Mouse (Mus musculus) urinary bladder, postnatal 10 days (tissue): ENCODE data around the gene Gm20388.

Experiments
- DNase-seq: peaks from one replicate; pipeline ENCODE4 v3.0.0; 2022; ENCODE audit warnings: low spot score

The Gm20388 gene

DNA sequence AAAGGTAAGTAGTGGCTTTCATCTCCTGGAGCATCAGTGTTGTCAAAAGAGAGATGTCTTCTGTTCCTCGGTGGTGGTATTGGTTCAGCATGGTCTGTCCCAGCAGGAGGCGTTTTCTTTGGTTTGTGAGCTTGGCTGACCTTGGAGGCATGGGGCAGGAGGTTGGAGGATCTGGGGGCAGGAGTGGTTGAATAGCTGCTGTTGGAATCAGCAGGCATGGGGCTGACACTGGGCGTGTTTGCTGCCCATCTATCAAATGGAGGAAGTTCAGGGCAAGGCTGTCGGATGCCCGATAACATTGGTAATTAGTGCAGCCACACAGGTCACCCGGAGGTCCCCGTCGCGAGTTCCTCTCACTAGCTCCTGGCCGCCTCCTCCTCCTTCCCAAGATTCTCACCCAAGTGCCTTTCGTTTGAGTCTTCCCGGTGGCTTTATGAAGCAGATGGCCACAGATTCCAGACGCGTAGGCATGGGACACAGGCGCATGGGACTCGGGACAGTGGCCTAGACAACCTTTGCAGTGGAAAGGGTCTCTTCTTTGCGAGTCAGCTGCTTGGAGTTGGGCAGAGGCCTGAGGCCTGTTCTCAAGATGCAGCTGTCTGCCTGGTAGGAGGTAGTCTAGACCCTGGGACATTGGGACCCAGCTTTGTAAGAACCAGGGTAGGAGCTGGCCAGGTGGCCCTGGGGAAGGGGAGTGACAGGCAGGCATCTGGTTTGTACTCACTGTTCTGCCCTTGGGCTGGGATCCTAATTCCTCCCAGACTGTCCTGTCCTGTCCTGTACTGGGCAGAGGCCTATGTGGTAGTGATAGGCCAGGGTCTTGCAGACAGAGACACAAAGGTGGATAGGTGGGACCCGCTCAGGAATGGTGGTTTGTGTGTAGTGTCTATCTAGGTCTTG, 320.3 kb downstream of the Gm20388 start:
- no peak for DNase-seq

DNA sequence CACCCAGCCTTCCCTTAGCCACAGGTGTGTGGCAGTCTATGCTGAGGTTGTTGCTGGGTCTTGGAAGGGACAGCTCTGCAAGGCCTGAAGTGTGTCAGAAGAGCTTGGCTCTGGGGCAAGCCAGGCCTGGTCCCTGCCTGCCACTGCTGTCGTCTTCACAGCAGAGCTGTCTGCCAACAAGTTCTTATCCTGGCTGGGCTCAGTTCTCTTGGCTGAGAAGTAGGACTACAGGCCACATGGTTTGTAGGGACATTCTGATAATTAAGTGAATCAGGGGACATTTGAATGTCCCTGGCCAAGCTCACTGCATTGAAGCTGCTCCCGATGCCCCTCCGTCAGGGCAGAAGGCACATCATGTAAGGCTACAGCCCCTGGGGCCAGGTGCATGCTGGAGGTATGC, 321.2 kb downstream of the Gm20388 start:
- no peak for DNase-seq

DNA sequence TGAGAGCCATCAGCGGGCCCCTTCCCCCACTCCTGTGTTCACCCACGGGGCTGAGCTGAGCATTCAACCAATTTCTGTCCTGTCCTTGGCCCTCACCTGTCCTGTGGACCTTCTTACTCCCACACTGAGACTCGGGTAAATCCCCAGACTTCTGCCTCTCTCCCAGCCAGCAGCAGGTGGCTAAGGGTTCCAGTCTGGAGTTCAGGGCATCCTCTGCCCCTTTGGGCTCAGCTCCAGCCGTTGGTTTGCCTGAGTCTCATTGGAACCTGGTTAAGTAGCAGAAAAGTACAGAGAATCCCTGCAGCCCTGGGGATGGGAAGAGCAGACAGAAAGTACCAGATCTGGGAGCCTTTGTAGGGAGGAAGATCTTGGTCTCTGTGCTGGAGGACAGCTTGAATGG, 321.8 kb downstream of the Gm20388 start:
- DNase-seq, result no peak

DNA sequence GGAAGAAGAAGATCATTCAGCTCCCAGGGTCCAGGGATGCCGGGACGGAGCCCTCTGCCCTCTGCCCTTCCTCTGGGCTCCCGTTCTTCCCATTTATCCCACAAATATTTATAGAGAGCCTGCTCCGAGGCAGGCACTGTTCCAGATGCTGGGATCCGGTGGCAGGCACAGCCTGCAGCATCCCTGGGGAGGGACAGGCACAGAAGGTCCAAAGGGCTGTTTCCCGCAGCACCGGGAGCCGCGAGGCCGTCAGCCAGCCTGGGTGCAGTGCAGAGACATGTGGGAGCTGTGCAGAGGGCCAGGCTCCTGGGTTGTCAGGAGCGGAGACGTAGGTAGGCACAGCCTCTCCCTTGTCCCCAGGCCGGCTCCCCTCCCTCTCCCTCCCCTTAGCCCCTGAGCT, 322.3 kb downstream of the Gm20388 start:
- DNase-seq, result no peak

DNA sequence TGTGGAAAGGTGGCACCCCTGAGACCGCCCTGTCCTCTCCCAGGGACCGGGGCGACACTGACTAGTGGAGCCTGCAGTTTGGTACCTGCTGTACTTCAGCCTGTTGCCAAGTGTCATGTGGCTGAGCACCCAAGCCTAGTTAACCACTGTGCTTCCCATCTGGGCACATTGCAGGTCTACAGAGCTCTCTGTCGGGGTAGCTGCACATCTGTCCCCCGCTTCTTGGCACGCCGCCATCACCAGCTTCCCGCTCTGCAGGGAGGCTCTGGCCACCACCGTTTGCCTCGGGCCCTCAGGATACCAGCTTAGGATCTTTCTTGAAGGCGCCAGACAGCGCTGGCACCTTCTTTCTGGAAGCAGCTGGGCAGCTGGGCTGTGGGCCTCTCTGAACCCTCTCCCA, 323.8 kb downstream of the Gm20388 start:
- DNase-seq, result no peak

DNA sequence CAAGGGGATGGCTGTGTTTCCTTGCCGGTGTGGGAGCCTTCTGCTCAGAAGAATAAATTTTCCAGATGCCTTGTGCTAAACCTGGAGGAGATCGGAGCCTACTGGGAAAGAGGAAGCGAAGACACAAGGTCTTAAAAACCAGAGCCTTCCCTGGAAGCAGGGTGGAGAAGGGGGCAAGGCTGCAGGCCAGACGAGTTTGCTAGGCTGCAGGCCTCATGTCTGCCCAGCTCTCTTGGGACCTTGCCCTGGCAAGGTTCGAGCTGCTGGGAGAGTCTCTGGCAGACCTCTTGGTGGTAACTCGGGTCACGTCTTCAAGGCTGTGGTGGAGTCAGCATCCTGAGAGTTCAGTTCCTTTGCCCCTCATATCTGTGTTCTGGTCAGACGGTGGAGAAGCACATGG, 324.2 kb downstream of the Gm20388 start:
- DNase-seq, result no peak

DNA sequence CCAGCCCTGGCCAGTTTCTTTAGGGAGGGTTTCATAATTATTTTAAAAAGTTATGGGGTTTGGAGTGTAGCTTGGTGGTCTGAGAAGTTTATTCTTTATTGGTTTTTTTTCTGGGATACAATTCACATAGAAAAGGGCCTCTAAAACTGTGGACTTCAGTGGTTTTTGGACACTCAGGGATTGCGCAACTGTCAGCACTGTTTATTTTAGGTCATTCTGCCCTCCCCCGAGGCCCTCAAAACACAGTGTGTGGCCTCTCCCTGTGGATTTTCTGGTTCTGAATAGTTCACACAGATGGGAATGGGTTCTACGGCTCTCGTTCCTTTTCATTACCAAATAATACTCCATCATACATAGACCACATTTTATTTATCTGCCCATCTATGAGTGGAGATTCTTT, 332.6 kb downstream of the Gm20388 start:
- no peak for DNase-seq

DNA sequence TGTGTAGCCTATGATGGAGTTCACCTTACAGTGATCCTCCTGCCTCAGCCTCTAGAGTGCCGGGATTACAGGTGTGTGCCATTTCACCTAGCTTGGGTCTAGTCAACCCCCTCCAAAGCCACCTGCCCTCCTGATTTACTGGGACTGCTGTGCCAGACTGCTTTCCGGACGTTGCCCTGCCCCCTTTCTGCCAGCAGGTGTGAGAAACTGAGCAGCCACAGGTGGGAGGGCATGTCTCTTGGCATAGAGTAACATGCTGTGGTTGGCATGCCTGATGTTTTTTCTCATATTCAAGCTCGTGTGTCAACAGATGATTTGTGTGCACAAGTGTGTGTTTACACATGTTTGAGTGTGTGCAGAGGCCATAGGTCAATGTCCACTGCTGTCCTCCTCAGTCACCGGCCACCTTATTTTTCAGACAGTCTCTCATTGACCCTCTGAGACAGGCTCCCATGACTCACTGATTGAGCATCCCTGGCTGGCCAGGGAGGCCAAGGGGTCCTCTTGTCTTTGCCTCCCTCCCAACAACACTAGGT, 333.3 kb downstream of the Gm20388 start:
- DNase-seq, result no peak

DNA sequence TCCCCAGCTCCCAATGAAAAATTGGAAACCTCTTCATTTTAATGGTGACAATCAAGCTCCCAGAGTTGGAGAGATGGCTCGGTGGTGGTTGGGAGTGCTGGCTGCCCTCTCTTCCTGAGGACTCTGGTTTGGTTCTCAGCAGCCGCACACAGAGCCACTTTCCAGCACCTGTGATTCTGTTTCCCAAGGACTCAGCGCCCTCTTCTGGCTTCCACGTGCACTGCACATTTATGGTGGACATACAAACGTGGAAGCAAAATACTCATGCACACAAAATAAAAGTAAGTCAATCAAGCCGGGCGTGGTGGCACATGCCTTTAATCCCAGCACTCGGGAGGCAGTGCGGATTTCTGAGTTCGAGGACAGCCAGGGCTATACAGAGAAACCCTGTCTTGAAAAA, 333.9 kb downstream of the Gm20388 start:
- no peak for DNase-seq

DNA sequence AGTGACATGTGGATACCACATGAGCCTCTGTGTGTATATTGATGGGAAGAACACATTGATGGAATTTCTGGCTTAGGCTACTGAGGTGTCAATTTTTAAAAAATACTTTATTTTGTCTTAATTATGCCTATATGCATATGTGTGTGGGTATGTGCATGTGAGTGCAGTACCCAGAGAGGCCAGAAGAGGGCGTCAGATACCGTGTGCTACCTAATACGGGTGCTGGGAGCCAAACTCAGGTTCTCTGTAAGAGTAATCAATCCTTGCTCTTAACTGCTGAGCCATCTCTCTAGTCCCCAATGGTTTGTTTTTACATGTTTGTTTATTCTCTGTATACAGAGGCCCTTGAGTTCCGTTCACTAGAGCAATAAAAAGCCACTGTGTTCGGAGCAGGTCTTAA, 337.0 kb downstream of the Gm20388 start:
- DNase-seq, result no peak

DNA sequence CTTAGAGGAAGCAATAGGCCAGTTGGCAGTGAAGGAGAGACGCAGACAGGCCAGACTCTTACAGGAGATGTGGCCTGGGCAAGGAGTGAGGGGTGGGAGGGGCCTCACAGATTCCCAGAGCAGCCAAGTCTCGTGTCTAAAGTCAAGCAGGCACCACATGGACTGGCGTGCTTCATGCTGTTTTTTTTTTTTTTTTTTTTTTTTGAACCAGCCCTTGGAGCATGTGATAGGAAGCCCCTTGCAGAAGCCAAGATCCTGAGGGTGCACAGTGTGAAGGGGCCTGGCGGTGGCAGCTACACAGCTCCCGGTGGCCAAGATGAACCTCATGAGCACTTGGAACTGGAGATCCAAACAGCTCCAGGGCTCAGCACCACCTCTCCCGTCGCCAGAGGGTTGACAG, 337.4 kb downstream of the Gm20388 start:
- DNase-seq, result no peak

DNA sequence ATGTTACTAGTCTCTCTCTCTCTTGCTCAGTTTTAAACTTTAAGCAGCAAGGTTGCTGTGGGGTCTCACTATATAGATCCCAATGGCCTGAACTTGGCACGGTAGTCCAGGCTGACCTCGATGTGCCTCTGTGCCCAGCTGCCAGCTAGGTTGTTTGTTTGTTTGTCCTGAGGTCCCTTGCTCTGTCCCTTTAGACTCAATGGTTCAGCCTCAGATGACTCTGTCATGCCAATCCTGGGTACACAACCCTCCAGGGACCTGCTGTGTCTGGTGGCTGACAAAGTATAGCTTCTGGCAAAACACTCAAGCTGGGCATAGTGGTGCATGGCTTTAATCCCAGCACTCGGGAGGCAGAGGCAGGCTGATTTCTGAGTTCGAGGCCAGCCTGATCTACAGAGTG, 337.8 kb downstream of the Gm20388 start:
- DNase-seq, result no peak

DNA sequence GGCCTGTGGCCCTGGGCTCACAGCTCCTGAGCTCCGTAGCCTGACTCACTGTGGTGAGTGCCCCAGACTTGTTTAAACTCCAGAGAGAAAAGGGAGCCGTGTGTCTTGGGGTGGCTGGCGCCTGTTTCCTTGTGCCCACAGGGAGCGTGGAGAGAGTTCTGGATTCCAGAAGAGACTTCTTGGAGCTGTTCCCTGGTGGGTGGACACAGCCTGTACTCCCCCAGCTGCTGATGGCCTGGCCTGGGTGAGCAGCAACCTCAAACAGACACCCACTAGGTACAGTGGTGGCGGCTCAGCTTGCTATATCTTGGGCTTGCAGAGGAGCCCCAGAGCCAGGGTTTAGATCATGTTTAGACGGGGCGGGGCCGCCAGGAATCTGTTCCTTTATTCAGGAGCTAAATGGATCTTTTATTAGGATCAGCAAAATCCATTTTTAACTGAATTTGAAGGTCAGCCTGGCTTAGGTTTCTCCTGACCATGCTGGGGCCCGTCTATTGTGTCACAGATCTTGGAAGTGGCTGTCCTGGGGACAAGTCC, 339.2 kb downstream of the Gm20388 start:
- DNase-seq, result no peak

DNA sequence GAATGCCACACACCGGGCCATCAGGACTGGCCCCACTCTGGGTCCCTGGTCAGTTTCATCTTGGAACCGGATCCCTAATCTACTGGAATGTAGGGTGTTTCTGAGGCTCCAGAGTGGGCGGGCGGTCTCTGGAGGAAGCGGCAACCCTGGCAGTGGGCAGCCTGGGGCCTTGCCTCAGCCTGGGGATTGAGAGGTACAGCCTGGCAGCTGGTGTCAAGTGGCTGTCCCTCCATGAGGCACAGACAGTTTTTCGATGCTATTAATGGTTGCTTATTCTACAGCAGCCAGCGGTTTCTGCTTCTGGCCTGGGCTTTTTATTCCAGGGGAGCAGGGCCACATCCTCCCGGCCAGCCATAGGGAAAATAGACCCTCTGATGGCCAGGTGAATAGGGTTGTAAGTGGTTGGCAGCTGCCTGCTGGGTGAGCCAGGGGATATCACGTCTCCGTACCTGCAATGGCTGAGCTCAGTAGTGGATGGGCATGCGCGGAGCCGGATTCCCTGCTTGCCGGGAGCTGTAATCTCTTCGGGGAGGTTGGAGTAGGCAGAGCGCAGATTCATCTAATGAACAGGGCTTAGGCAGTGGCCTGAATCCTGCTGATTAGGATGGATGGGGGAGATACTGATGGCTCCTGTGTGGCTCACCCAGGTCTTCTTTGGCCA, 340.2 kb downstream of the Gm20388 start:
- no peak for DNase-seq

DNA sequence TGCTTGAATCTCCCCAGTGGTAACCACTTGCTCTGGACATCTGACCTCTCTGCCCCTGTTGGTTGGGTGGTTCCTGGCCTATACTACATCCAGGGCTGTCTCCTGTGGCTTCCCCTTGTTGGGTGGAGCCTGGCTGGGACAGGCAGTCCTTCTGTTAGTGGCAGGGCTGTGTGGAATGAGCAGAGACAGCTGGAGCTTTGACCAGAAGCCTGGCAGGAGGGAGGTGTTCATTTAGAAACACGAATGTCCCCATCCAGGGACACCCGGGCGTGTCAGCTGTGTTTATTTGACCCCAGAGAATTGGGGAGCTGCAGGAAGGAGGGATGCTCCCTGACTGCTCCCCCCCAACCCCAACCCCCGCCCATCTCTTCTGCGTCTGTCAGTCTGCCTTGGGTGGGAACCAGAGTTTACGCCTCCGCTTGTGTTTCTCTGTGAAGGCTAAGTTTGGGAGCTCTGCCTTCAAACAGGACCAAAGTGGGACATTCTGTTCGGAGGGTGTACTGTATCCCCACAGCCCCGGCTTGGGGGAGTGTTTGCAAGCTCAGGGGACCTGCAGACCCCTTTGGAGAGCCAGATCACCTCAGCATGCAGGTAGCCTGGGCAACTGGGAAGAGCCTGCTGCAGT, 340.9 kb downstream of the Gm20388 start:
- DNase-seq, result no peak

DNA sequence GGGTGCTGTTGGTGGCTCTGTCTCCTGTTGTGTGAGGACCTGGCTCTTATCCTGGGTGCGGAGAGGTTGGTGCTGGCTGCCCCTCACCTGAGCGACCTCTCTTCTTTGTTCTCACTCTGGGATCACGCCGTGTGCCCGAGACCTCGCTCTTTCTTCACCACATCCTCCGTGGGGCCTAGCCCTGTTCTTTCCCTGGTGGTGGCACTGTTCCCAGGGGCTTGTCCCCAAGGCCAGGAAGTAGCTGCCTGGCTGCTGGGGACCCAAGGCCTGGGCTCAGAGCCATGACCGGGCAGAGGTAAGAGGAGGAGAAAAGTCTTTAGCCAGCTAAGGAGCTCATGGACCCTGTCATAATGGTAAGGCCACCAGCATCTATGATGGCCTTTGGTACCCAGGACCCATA, 343.0 kb downstream of the Gm20388 start:
- DNase-seq, result no peak

DNA sequence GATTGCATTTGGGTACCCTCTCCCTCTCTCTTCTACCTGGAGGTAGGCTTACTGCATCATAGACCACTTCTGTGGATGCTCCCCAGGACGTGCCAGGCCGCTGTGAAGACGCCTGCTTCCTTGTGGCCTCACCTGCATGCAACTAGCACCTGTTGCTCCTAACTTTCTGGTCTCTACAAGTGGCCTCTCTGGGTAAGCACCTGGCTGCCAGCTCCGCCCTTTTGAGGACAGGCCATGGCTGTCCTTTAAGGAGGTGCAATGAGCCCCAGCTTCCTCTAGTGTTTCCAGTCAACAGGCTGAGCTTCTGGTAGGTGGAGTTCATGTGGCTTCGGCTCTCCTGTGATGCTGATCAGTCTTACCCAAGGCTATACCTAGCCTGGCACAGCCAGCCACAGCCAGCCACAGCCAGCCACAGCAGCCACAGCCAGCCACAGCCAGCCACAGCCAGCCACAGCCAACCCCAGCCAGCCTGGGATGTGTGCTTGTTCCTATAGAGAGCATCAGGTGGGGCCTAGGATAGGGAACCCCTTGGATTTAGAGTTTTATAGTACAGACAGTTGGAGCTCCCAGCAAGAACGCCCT, 344.9 kb downstream of the Gm20388 start:
- DNase-seq, result no peak

DNA sequence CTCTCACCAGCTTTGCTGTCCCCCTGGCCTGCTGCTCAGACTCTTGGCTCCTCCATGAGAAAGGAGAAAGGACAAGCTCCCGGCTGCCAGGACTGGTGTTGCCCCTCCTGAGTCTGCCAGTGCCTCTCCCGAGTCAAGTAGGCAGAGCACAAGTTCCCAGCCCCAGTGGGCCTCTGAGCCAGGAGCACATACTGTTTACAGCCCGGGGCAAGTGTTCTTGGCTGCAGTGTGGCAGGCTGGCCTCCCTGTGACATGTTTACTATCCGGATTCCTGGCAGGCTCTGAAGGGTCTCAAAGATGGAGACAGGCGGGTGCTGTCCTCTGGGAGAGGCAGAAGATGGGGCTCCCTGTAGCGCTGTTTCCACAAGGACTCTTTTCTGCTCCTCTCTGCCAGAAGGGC, 346.3 kb downstream of the Gm20388 start:
- DNase-seq, result no peak

DNA sequence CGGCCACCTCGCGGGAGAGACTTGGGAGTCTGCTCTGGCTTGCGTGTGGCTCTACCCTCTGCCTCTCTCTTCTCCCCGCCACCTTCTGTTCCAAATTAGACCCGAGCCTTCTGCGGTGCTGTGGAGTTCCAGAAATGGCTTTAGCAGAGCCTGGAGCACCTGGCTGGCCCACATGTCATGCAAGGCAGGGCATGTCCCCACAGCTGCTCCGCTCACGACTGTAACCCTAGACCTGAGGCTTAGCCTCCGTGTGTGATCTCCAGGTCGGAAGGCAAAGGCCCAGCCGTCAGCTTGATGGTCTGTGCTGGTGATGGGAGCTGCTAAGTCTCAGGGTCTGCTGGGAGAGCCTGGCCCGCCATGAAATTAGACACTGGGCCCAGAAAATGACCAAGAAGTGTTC, 348.6 kb downstream of the Gm20388 start:
- DNase-seq, result no peak

DNA sequence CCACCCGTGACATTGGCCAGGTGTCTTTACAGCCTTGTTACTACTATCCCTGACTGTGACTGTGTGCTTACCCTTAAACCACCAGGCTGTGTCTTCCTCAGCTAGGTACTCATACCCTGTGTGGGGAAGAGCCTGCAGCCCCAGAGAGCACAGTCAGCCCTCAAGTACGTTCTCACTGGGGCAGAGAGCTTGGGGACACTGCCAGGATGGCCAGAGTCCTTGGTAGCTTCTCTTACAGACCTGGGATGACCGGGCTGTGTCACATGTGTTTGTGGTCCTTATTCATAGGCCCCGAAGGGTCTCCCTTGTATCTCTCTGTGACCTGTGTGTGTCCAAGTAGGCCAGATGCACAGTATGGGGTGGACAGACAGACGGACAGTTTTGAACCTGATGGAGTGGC, 350.0 kb downstream of the Gm20388 start:
- DNase-seq, result no peak

DNA sequence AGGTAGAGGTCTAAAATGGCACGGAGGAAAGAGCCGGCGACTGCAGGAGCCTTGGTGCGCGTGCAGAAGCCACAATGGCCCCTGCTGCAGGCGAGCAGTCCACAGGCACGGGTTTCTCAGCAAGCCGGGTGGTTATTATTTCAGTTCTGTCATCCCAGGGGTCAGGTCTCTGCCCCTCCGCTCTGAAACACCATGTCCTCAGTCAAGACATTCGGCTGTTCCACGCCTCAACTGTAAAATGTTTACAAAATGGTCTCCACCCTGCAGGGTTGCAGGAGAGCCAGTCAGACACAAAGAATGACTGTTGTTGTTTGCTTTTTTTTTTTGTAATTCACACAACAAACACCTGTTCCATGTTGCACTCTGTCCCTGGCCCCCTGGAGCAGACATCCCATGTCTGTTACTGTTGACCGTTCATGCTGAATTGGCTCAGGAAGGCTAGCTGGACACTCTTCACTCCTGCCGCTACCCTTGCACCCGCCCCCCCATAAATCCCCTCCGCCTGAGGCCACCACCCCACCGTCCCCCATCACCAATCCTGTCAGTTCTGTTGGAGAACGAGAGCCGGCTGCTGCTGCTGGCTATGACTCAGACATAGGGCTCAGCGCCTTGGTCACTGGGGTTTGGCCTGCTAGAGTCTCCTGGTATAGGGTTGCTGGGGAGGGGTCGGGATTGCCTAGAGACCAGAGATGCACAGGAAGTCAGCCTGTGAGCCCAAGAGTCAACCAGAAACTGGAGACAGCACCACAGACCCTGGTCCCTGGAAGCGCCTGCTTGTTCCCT, 350.9 kb downstream of the Gm20388 start:
- DNase-seq, result no peak

DNA sequence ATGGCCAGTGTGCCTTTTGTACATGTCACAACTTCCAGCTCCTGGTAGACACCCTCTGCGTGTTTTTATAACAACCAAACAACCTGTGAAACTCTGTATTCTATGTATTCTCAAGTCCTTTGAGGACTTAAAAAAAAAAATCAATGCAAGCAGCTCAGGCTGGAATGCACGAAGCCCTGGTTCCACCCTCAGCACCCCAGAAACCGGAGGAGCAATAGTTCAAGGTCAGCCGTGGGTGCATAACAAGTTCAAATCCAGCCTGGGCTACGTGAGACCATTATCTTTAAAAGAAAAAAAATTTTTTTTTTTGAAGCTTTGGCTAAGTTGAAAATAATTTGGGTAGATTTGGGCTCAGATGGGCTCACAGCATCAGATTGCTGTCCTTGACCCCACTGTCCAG, 353.2 kb downstream of the Gm20388 start:
- DNase-seq, result no peak
